Mouse (Mus musculus) 416B (cell line): ENCODE results near the gene Frem3.

ENCODE experiments used
- DNase-seq: peaks from one replicate; pipeline ENCODE4 v3.0.0; 2011; ENCODE audit warnings: low read depth

Gene Frem3

DNA sequence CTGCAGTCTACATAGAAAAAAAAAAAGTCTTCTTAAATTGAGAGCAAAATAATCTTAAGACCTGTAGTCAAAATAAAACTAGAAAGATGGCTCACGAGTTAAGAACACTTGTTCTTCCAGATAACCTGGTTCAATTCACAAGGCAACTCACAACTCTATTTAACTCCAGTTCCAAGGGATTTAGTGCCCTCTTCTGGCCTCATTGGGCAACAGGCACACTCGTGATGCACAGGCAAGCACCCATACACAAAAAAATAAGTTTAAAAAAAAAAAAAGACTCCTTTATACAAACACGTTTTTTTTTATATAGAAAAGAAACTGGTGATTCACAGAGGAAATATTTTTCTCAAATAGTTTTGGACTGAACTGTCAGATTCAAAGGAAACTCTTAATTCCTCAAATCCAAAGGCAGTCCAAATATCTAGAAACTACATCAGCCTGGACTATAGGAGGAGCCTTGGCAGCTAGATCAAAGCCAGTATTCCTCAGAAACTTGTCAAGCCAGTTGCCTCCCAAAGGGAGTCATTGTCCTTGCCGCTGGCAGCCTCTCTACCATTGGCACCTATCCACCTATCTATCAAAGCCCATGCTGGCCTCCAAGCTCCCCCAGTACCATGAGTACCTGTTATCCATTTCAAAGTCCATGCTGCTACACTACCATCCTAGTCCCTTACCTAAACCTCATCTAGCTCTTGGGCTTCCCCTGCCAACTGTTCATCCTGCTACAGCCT, 100.0 kb downstream of the Frem3 start:
- peak; percentile 57 for DNase-seq

DNA sequence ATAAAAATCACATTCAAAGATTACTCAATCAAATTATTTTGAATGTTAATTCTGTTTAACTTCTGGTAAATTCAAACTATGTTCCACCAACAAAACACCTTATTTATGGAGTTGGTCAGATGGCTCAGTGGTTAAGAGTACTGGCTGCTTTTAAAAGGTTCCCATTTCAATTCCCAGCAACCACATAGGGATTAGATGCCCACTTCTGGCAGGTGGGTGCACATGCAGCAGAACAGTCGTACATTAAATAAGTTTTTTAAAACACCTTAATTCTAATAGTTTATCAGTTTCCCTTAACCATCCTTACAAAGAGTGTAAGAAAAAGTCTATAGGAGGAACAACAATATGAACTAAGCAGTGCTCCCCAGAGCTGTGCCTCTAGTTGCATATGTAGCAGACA, 103.6 kb downstream of the Frem3 start:
- no peak for DNase-seq

DNA sequence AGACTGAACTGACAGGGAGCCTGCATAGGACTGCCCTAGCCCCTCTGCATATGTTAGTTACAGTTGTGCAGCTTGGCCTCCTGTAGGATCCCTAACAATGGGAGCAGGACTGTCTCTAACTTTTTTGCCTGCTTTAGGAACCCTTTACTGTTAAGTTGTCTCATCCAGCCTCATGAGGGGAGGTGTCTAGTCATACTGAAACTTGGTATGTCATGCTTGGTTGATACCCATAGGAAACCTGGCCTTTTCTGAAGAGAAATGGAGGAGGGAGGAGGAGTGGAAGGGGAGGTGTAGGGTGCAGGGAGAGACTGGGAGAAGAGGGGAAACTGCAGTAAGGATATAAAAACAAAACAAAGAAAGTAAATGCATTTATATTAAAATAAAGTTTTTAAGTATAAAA, 121.4 kb downstream of the Frem3 start:
- DNase-seq, result no peak

DNA sequence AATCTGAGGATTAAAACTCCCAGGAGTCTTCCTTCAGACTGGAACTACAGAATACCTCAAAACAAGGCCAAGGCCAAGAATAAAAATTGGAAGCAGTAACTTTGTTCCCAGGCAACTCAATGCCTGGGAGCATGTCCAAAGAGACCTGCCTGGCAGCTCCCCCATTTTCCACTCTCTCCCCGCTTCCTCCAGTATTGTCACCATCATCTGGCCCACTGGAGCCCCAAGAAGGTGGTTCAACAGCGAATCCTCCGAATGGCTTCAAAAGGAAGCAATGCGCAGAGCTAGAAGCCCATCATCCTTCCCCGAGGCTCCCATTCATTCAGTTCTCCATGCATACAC, 127.1 kb downstream of the Frem3 start:
- peak; percentile 15 for DNase-seq

DNA sequence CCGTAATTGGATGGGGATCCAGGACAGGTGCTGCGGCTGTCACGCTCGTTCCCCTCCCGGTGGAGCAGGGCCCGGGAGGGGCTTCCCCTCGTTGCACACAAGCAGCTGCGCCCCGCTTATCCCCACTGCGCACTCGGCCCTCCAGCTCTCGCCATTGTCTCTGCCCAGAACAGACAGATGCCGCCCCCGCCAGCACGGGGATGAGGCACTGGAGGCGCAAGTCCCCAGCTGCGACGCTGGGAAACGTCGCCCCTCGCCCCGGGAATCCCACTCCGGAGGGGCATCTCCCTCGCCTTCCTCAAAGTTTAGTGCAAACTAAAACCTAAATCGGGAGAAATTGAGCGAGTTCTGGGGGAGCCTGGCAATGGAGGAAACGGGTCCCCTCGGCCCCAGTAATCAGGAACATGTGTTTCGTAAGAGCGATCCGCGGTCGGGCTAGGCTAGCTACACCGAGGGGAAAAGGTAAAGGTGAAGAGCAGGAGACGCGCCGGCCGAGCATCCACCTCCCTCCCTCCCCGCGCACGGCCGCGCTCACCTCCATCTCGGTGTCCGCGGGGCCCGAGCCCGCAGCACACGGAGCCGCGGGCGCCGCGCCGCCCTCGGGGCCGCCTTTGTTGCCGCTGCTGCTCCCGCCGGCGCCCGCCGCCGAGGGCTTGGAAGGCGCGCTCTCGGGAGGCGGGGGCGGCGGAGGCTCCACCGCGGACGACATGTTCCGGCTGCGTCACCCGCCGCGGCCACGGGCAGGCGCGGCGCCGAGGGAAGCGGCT, 127.7 kb downstream of the Frem3 start:
- peak; percentile 36 for DNase-seq

DNA sequence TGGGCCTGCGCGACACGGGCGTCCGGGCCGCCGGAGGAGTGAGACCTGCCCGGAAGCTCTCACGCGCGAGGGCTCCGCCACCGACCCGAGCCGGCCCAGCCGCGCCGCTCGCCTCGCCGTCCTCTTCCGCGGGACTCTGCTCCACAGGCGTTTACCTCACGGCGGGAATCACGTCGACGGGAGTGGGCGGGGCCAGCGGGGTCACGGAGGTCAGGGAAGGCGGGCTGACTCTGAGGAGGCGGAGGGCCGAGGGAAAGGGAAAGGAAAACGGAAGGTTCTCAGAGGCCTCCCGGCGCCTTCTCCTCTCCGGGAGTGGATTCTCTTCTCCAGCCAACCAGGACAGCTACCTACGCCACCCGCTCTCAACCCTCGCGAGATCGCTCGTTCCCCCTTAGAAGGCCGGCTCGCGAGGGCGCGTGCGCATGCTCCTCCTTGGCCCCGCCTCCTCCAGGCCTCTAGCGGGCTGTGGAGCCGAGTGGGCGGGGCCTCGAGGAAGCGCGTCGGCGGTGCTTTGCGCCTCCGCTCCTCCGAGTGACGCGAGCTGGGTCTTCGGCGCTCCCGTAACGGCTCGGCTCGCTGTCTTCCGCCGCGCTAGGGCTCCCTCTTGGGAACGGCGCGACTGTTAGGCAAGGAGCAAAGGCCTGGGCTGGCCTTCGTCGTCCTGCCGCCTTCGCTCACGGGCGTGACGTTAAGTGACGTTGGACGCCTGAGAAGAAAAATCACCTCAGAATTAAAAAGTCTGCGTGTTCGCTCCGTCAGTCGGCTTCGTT, 128.5 kb downstream of the Frem3 start, which contains the start of gene Smarca5:
TSS of gene Smarca5 (minus strand) at position 343 of the 770 bp plus-strand sequence.
- DNase-seq, result peak; percentile 92

DNA sequence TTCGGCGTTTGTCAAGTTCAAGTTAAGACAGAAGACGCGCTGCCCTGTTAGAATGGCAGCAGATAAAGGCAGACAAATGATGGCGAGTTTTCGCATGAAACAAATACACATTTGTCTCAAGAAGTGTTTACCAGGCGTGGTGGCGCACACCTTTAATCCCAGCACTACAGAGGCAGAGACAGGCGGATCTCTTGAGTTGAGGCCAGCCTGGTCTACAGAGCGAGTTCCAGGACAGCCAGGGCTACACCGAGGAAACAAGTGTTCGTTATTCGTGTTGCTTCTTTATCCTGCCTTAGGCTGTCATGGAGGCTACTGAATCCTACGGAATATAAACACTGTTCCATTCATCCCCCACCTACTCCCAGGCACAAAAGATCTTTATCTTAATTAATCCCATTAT, 129.1 kb downstream of the Frem3 start:
- DNase-seq, result no peak
